Mouse (Mus musculus): ENCODE data around the gene Crygn.

GRCm38 (mm10) chr5:24797858-24798257, 40.0 kb upstream of the Crygn start:
- TF ChIP-seq CTCF (IDR thresholded peaks at IDR 0.05; ENCODE audit: extremely low read depth, insufficient read depth, low read length) (no peak), POLR2A (IDR thresholded peaks at IDR 0.05; ENCODE audit: extremely low read depth, insufficient read depth, low read length) (no peak)
